Mouse (Mus musculus) G1E-ER4 (cell line): ENCODE results near the gene Scarb1. TPM values are rescaled to one million over a fixed set of nuclear protein-coding genes. Genes with fewer than 3 reads are reported as not detected.

Source experiments
- GATA1 ChIP-seq: IDR thresholded peaks from one replicate; pipeline ENCODE4 v1.8.0; 2012; ENCODE audit warnings: low read length, inconsistent platforms
- polyA plus RNA-seq: library from polyadenylated mRNA; stranded (reverse); fragments of >175 nt; gene quantifications from 2 replicates; pipeline ENCODE4 v1.2.3, GENCODE M21; 2012

Gene Scarb1
- polyA plus RNA-seq, 1 experiment, result 57.7 TPM

GRCm38 (mm10) chr5:125348487-125348886 is 7.6 kb upstream of the Scarb1 start:
- no peak for TF ChIP-seq GATA1

DNA sequence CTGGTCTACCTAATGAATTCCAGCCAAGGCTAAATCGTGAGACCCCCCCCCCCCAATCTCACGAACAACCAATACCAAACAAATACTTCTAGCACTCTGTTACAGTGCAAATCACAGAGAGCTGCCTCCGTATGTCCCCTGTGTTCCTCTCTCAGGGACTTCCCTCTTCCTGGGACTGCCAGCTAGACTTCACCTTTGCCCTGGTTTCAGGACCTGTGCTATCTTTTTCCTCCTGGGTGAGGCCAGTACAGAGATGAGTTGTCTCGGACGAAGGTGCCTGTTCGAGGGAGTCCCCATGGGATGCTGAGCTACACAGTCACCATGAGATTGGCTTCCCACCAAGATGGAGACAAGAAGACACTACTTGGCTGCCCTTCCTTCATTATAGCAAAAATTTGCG is 7.2 kb upstream of the Scarb1 start:
- no peak for TF ChIP-seq GATA1

GRCm38 (mm10) chr5:125344296-125344695 is 3.4 kb upstream of the Scarb1 start:
- TF ChIP-seq GATA1, result no peak

GRCm38 (mm10) chr5:125341459-125342090 is 681 bp upstream of the Scarb1 start:
- TF ChIP-seq GATA1, result peak; percentile 41

- no peak for TF ChIP-seq GATA1
These were observed 903 bp downstream of the Scarb1 start for GRCm38 (mm10) chr5:125339851-125340531.

GRCm38 (mm10) chr5:125339108-125339751 is 1.7 kb downstream of the Scarb1 start:
- no peak for TF ChIP-seq GATA1

DNA sequence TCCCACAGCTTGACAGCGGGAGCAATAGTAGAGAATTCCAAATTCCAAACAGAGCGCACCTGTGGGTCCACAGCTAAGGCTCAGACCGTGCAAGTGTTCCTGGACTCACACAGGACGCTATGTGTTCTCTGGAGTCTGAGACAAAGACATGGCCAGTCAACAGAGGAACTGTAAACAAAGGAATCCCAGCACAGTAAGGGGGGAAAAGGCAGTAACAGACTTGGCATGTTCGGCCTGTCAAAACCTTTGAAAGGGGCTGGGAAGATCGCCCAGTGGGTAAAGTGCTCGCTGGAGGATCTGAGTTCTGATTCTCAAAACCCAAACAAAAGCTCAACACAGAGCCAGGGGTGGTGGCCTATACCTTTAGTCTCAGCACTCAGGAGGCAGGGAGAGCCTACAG is 3.4 kb downstream of the Scarb1 start:
- no peak for TF ChIP-seq GATA1

DNA sequence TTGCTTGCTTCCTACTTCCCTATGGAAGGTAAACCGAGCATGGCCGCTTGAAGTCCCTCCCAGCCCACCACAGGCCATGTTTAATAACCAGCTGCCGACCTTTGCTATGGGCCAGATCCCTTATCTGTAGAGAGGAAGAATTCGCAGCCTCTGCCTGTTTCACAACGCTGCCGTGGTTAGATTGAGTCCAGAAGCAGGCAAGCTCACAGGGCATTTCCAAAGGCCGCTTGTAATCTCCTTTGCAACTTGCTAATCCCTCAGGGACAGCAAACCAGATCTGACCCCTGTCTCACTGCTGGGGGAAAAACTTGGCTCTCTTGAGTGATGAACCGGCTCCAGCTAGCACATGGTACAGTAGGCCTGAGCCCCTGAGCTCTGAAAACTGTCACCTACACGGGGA is 3.9 kb downstream of the Scarb1 start:
- TF ChIP-seq GATA1, result no peak

DNA sequence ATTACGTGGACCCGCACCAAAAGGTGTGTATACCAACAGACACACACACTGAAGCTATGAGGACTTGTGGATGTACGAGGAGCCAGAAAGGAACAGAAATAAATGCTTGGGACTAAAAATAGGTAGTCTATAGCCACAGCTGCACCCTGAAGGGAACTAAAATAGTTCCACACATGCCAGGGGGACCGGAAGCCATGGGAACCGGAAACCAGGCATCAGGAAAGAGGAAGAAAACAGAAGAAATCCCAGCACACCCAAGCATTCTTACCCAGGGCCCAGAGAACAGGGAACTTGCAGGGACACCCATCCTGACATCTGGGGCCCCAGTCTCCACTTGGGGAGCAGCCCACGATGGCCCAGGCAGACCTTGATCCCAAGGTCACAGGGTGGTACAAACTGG is 7.9 kb downstream of the Scarb1 start:
- TF ChIP-seq GATA1, result no peak

DNA sequence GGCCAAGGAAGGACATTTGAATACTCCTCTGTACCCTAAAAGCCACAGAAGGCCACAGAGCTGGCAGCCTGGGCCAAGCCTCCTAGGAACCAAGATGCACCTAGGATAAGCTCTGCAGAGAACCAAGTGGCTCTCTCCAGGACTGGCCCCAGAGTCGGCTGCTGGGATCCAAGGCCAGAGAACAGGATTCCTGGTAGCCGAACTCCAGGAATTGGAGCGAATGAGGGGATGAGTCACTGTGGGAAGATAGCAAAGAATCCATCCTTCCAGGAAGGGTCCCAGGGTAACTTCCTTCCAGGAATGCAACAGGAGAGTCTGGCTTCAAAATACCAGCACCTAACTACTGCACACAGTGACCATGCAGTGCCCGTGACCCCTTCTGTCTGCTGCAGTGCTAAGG is 8.6 kb downstream of the Scarb1 start:
- no peak for TF ChIP-seq GATA1

DNA sequence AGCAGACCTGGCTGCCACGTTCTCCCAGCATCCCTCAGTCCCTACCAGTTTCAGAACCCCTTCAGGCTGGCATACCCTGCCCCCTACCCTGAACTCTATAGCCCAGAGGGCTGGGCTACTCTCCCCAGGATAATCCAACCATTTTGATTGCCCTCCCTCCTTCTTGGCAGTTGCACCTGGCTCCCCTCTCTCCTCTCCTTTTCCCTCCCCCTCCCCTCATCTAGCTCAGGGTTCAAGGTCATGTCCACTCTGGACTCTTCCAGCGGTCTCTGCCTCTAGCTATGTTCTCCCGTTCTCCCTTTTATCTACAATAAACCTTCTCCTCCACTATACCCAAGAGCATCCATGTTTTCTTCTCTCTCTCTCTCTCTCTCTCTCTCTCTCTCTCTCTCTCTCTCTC is 9.1 kb downstream of the Scarb1 start:
- TF ChIP-seq GATA1, result no peak

DNA sequence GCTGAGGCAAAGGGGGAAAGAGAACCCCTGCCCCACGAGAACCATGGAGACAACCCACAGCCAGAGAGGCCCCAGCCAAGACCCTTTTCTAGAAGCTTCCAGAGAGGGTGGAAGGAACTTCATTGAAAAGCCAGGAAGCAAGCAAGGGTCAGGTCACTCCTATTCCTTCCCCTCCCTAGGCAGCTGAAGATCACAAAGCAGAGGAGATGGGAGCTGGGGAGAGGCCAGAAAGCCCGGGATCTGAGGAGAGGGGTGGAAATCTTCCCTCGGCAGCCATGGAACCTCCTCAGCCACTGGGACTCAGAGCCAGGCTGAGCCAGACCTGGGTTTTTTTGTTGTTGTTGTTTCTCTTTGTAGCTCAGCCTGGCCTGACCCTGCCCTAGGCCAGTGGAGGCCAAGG is 9.8 kb downstream of the Scarb1 start:
- TF ChIP-seq GATA1, result no peak

- TF ChIP-seq GATA1, result no peak
These were observed 10.2 kb downstream of the Scarb1 start for GRCm38 (mm10) chr5:125330656-125331055.

DNA sequence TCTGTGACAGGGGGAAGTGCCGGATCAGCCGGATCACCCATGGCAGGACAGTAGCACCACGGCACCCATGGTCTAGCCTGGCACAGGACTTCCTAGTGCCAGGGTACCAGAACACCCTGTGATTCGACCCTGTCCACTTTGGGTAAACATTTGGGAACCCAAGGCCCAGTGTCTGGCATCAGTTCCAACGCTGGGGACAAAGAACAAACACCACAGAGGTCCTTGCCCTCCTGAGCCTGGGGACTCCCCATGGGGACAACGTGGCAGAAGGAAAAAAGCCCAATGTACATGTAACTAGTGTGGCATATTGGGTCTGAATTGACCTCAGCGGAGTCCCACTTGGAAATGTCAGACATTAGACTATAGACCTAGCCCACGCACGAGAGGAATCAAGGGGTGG is 10.7 kb downstream of the Scarb1 start:
- no peak for TF ChIP-seq GATA1

DNA sequence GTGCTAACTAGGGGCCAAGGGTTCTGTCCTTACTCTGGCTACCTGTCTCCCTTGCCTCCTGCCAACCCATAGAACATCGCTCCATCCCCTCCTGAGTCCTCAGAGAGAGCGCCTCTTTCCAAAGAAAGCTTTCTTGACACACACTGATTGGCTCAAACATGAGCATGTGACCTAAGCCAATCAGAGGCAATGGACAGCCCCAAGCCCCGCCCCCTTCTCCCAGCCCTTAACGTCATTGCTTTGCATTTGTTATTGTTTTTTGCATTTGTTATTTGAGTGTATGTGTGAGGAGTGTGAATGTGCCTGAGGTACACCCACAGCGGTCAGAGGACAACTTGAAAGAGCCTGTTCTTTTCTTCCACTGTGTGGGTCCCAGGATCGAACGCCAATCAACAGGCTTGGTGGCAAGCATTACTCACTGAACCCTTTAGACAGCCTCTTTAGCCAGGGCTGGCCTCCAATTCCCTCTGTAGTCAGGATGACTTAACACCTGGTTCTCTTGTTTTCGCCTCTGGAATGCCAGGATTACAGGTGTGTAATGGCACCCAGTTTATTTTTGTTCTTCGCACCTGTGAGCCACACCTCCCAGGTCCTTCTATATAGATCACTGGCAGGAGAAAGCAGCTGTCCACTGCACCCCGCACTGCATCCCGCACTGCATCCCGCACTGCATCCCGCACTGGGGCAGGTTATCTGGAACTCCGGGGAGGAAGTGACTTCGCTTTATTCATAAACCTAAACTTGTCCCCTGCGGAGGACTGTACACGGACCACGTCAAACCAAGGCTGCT is 13.1 kb downstream of the Scarb1 start:
- TF ChIP-seq GATA1, result no peak

DNA sequence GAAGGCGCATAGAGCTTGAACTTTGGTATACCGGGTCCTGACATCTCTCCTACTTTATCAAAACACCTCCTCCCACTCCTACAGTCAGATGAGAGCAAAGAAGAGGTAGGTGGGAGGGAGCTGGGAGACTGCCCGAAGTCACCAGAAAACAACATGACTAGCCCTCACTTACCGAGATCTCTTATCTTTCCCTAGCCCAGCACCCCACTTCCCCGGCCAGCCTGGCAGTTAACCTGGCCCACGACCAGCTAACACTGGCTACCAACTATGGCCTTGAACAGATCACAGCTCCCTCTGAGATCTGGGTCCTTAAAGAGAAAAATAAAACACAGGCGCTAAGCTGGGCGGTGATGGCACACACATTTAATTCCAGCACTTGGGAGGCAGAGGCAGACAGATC is 14.5 kb downstream of the Scarb1 start:
- no peak for TF ChIP-seq GATA1
